Mouse (Mus musculus): ENCODE measurements around the gene Gria4.

DNA sequence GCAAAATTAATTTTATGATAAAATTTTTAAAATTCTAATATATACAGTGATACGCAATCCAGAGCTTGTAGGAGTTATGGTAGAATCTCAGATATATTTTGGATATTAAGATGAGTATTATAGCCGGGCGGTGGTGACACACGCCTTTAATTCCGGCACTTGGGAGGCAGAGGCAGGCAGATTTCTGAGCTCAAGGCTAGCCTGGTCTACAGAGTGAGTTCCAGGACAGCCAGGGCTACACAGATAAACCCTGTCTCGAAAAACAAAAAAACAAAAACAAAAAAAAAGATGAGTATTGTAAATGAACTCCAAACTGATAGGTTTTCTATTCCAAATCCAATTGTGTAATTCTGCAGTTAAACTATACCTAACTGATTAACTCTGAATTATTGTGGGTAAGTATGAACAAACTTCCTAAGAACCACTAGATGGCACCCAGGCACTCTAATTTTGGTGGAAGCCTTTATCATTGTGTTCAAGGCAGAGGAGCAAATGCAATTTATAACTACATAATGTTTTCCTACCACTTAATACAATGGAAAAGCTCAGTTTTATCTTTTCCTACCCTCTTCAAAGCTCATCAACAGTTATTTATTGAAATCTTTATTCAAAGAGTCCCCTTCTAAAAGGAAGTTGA, 259.4 kb downstream of the Gria4 start:
- TF ChIP-seq POLR2A (IDR thresholded peaks at IDR 0.05; ENCODE audit: extremely low read depth, insufficient read depth, low read length) (no peak), CTCF (IDR thresholded peaks at IDR 0.05; ENCODE audit: low read depth, low read length) (no peak)
